Mouse (Mus musculus): Measurements from ENCODE around the gene Bpgm. TPM values are rescaled to one million over a fixed set of nuclear protein-coding genes. Genes with fewer than 3 reads are reported as not detected.
A peak's percentile ranks its signal among the peaks of the same experiment; 100 is the strongest.

Bpgm gene
- polyA plus RNA-seq, 1 experiment from 2014 or later = 58.8 TPM

- no peak for ATAC-seq (replicated peaks; ENCODE audit: insufficient number of reproducible peaks, low FRiP score, low TSS enrichment)
- 47% methylated on average over 4 of the region's 4 CpGs for WGBS (ENCODE audit: insufficient replicate concordance)
- H3K27me3 ChIP-seq (ENCODE audit: control insufficient read depth, insufficient read depth, low read length) = no peaks in the 10 kb centered on the region
- H3K9me3 ChIP-seq (replicated peaks; ENCODE audit: control insufficient read depth, low read length) = no peaks in the 10 kb centered on the region
- H3K27ac ChIP-seq (ENCODE audit: low read depth, low read length) = no peak overlapping the region
- no peak overlapping the region for H3K4me3 ChIP-seq (ENCODE audit: low read depth, low read length)
- no peak overlapping the region for H3K4me2 ChIP-seq
- no peaks in the 10 kb centered on the region for H3K36me3 ChIP-seq (ENCODE audit: control insufficient read depth, insufficient read depth, low read length)
- H3K4me1 ChIP-seq (ENCODE audit: control insufficient read depth, insufficient read depth, low read length) = no peaks in the 10 kb centered on the region
- H3K9ac ChIP-seq (ENCODE audit: low read depth, low read length) = no peak overlapping the region
Measured at GRCm38 (mm10) chr6:34460651-34461050, 15.4 kb upstream of the Bpgm start.

- Histone ChIP-seq H3K36me3 (ENCODE audit: control insufficient read depth, insufficient read depth, low read length) (no peaks in the 10 kb centered on the region), H3K4me1 (ENCODE audit: control insufficient read depth, insufficient read depth, low read length) (no peaks in the 10 kb centered on the region), H3K9ac (ENCODE audit: low read depth, low read length) (no peak overlapping the region), H3K4me2 (no peak overlapping the region), H3K4me3 (ENCODE audit: low read depth, low read length) (no peak overlapping the region), H3K27me3 (ENCODE audit: control insufficient read depth, insufficient read depth, low read length) (no peaks in the 10 kb centered on the region), H3K27ac (ENCODE audit: low read depth, low read length) (no peak overlapping the region), H3K9me3 (replicated peaks; ENCODE audit: control insufficient read depth, low read length) (no peaks in the 10 kb centered on the region)
- ATAC-seq (replicated peaks; ENCODE audit: insufficient number of reproducible peaks, low FRiP score, low TSS enrichment) = no peak
- WGBS (ENCODE audit: insufficient replicate concordance) = 82% methylated on average over 4 of the region's 4 CpGs
Measured at GRCm38 (mm10) chr6:34463582-34463981, 12.4 kb upstream of the Bpgm start.

GRCm38 (mm10) chr6:34471434-34472110, 4.4 kb upstream of the Bpgm start:
- no peak overlapping the region for H3K4me2 ChIP-seq

GRCm38 (mm10) chr6:34473346-34473745, 2.7 kb upstream of the Bpgm start:
- Histone ChIP-seq H3K4me2 (no peak overlapping the region), H3K27me3 (ENCODE audit: control insufficient read depth, insufficient read depth, low read length) (no peaks in the 10 kb centered on the region), H3K4me1 (ENCODE audit: control insufficient read depth, insufficient read depth, low read length) (peaks cover 5% of the 10 kb centered on the region; the same call in 1 of the 2 replicates), H3K9ac (ENCODE audit: low read depth, low read length) (no peak overlapping the region), H3K27ac (ENCODE audit: low read depth, low read length) (no peak overlapping the region), H3K36me3 (ENCODE audit: control insufficient read depth, insufficient read depth, low read length) (no peaks in the 10 kb centered on the region), H3K9me3 (replicated peaks; ENCODE audit: control insufficient read depth, low read length) (no peaks in the 10 kb centered on the region), H3K4me3 (ENCODE audit: low read depth, low read length) (no peak overlapping the region)
- no peak; the same call in 1 of the 2 replicates for ATAC-seq (replicated peaks; ENCODE audit: insufficient number of reproducible peaks, low FRiP score, low TSS enrichment)
- 81% methylated on average over 1 of the region's 1 CpGs for whole genome bisulfite sequencing (ENCODE audit: insufficient replicate concordance)

More at GRCm38 (mm10) chr6:34471434-34472110, 4.4 kb upstream of the Bpgm start:
- H3K27me3 ChIP-seq (ENCODE audit: control insufficient read depth, insufficient read depth, low read length) = no peaks in the 10 kb centered on the region
- peak overlapping the region; percentile 73 for H3K27ac ChIP-seq (ENCODE audit: low read depth, low read length)
- H3K9me3 ChIP-seq (replicated peaks; ENCODE audit: control insufficient read depth, low read length) = no peaks in the 10 kb centered on the region
- no peak overlapping the region for H3K9ac ChIP-seq (ENCODE audit: low read depth, low read length)
- no peaks in the 10 kb centered on the region for H3K36me3 ChIP-seq (ENCODE audit: control insufficient read depth, insufficient read depth, low read length)
- peak; percentile 55; the same call in 1 of the 2 replicates for ATAC-seq (replicated peaks; ENCODE audit: insufficient number of reproducible peaks, low FRiP score, low TSS enrichment)
- whole genome bisulfite sequencing (ENCODE audit: insufficient replicate concordance) = 53% methylated on average over 12 of the region's 12 CpGs
- peaks cover 1% of the 10 kb centered on the region; the same call in 1 of the 2 replicates for H3K4me1 ChIP-seq (ENCODE audit: control insufficient read depth, insufficient read depth, low read length)
- H3K4me3 ChIP-seq (ENCODE audit: low read depth, low read length) = no peak overlapping the region

- Histone ChIP-seq H3K27ac (ENCODE audit: low read depth, low read length) (no peak overlapping the region), H3K4me3 (ENCODE audit: low read depth, low read length) (no peak overlapping the region), H3K9ac (ENCODE audit: low read depth, low read length) (no peak overlapping the region), H3K27me3 (ENCODE audit: control insufficient read depth, insufficient read depth, low read length) (no peaks in the 10 kb centered on the region), H3K4me2 (no peak overlapping the region), H3K4me1 (ENCODE audit: control insufficient read depth, insufficient read depth, low read length) (peaks cover 10% of the 10 kb centered on the region; the same call in 1 of the 2 replicates), H3K36me3 (ENCODE audit: control insufficient read depth, insufficient read depth, low read length) (no peaks in the 10 kb centered on the region), H3K9me3 (replicated peaks; ENCODE audit: control insufficient read depth, low read length) (no peaks in the 10 kb centered on the region)
- no peak for ATAC-seq (replicated peaks; ENCODE audit: insufficient number of reproducible peaks, low FRiP score, low TSS enrichment)
- 56% methylated on average over 3 of the region's 3 CpGs for WGBS (ENCODE audit: insufficient replicate concordance)
Measured at GRCm38 (mm10) chr6:34474031-34474430, 2.0 kb upstream of the Bpgm start.

GRCm38 (mm10) chr6:34475391-34475790, 616 bp upstream of the Bpgm start:
- Histone ChIP-seq H3K4me2 (peak overlapping the region; percentile 66), H3K27me3 (ENCODE audit: control insufficient read depth, insufficient read depth, low read length) (no peaks in the 10 kb centered on the region), H3K9ac (ENCODE audit: low read depth, low read length) (peak overlapping the region; percentile 76), H3K4me3 (ENCODE audit: low read depth, low read length) (peak overlapping the region; percentile 78), H3K27ac (ENCODE audit: low read depth, low read length) (peak overlapping the region; percentile 67; the same call in 1 of the 2 replicates), H3K36me3 (ENCODE audit: control insufficient read depth, insufficient read depth, low read length) (no peaks in the 10 kb centered on the region), H3K4me1 (ENCODE audit: control insufficient read depth, insufficient read depth, low read length) (peaks cover 10% of the 10 kb centered on the region; the same call in 1 of the 2 replicates), H3K9me3 (replicated peaks; ENCODE audit: control insufficient read depth, low read length) (no peaks in the 10 kb centered on the region)
- ATAC-seq (replicated peaks; ENCODE audit: insufficient number of reproducible peaks, low FRiP score, low TSS enrichment) = no peak
- WGBS (ENCODE audit: insufficient replicate concordance) = 16% methylated on average over 6 of the region's 6 CpGs

GRCm38 (mm10) chr6:34478036-34478435, 2.0 kb downstream of the Bpgm start:
- 84% methylated on average over 7 of the region's 7 CpGs for WGBS (ENCODE audit: insufficient replicate concordance)
- H3K36me3 ChIP-seq (ENCODE audit: control insufficient read depth, insufficient read depth, low read length) = no peaks in the 10 kb centered on the region
- ATAC-seq (replicated peaks; ENCODE audit: insufficient number of reproducible peaks, low FRiP score, low TSS enrichment) = no peak
- no peaks in the 10 kb centered on the region for H3K27me3 ChIP-seq (ENCODE audit: control insufficient read depth, insufficient read depth, low read length)
- H3K27ac ChIP-seq (ENCODE audit: low read depth, low read length) = no peak overlapping the region
- no peaks in the 10 kb centered on the region for H3K9me3 ChIP-seq (replicated peaks; ENCODE audit: control insufficient read depth, low read length)
- H3K4me3 ChIP-seq (ENCODE audit: low read depth, low read length) = peak overlapping the region; percentile 78
- peak overlapping the region; percentile 44 for H3K4me2 ChIP-seq
- peak overlapping the region; percentile 59; the same call in 1 of the 2 replicates for H3K9ac ChIP-seq (ENCODE audit: low read depth, low read length)
- peaks cover 18% of the 10 kb centered on the region for H3K4me1 ChIP-seq (ENCODE audit: control insufficient read depth, insufficient read depth, low read length)

GRCm38 (mm10) chr6:34478677-34479360, 2.8 kb downstream of the Bpgm start:
- no peaks in the 10 kb centered on the region for H3K27me3 ChIP-seq (ENCODE audit: control insufficient read depth, insufficient read depth, low read length)
- no peaks in the 10 kb centered on the region for H3K36me3 ChIP-seq (ENCODE audit: control insufficient read depth, insufficient read depth, low read length)
- no peaks in the 10 kb centered on the region for H3K9me3 ChIP-seq (replicated peaks; ENCODE audit: control insufficient read depth, low read length)
- peak overlapping the region; percentile 78 for H3K4me3 ChIP-seq (ENCODE audit: low read depth, low read length)
- H3K4me2 ChIP-seq = peak overlapping the region; percentile 44
- peaks cover 18% of the 10 kb centered on the region for H3K4me1 ChIP-seq (ENCODE audit: control insufficient read depth, insufficient read depth, low read length)
- H3K27ac ChIP-seq (ENCODE audit: low read depth, low read length) = no peak overlapping the region
- ATAC-seq (replicated peaks; ENCODE audit: insufficient number of reproducible peaks, low FRiP score, low TSS enrichment) = no peak
- 51% methylated on average over 6 of the region's 6 CpGs for WGBS (ENCODE audit: insufficient replicate concordance)
- peak overlapping the region; percentile 59; the same call in 1 of the 2 replicates for H3K9ac ChIP-seq (ENCODE audit: low read depth, low read length)
